Mouse (Mus musculus) kidney, embryonic 14.5 days (tissue): ENCODE measurements around the gene Rsph1. TPM values are rescaled to one million over a fixed set of nuclear protein-coding genes. Genes with fewer than 3 reads are reported as not detected.

Source experiments
- ATAC-seq: fragments of 200-750 bp; cut with Nextera tagmentation; 2 replicates; pipeline ENCODE4 v1.8.0; 2017; ENCODE audit warnings: moderate number of reproducible peaks, mild to moderate bottlenecking, moderate TSS enrichment, moderate library complexity; ENCODE audit not compliant: low FRiP score, low TSS enrichment
- H3K27ac ChIP-seq: fragments of 300-500 bp; sonication (generic); 2 replicates; pipeline ENCODE4 v1.5.1; 2014; ENCODE audit warnings: low read depth, mild to moderate bottlenecking, low read length, moderate library complexity, mixed read lengths
- H3K27me3 ChIP-seq: fragments of 300-500 bp; sonication (generic); 2 replicates; pipeline ENCODE4 v1.6.1; 2014; ENCODE audit warnings: mild to moderate bottlenecking, low read length; ENCODE audit not compliant: control insufficient read depth, insufficient read depth
- H3K36me3 ChIP-seq: fragments of 300-500 bp; sonication (generic); 2 replicates; pipeline ENCODE4 v1.6.1; 2014; ENCODE audit warnings: low read length, mixed read lengths; ENCODE audit not compliant: control insufficient read depth, insufficient read depth
- H3K4me1 ChIP-seq: fragments of 300-500 bp; sonication (generic); 2 replicates; pipeline ENCODE4 v1.6.1; 2014; ENCODE audit warnings: low read length, mixed read lengths; ENCODE audit not compliant: control insufficient read depth, insufficient read depth
- H3K4me2 ChIP-seq: fragments of 300-500 bp; sonication (generic); replicated peaks from 2 replicates; pipeline ENCODE4 v1.6.1; 2014; ENCODE audit warnings: low read depth, mild to moderate bottlenecking, low read length
- H3K4me3 ChIP-seq: fragments of 300-500 bp; sonication (generic); 2 replicates; pipeline ENCODE4 v1.5.1; 2014; ENCODE audit warnings: mild to moderate bottlenecking, low read length
- H3K9ac ChIP-seq: fragments of 300-500 bp; sonication (generic); 2 replicates; pipeline ENCODE4 v1.6.1; 2014; ENCODE audit warnings: low read depth, mild to moderate bottlenecking, low read length, moderate library complexity
- H3K9me3 ChIP-seq: fragments of 300-500 bp; sonication (generic); 2 replicates; pipeline ENCODE4 v1.6.1; 2016; ENCODE audit warnings: low read length; ENCODE audit not compliant: control insufficient read depth
- WGBS: fragments of 180-500 bp; shearing (Covaris S2); extraction: QIAGEN DNeasy Blood & Tissue Kit; methylation state at CpG from one replicate; pipeline ENCODE4 v1.1.7; 2014; 5-methylcytosine and 5-hydroxymethylcytosine counted together
- polyA plus RNA-seq: library from polyadenylated mRNA; unstranded; fragments of >200 nt; fragmentation: Nextera tagmentation; extraction: Ambion mirVana; gene quantifications from 2 replicates; pipeline ENCODE4 v1.2.1, GENCODE M21; 2014

Gene Rsph1
- polyA plus RNA-seq, 1 experiment from 2014 or later = 1.6 TPM

- Histone ChIP-seq H3K27me3 (no peaks in the 10 kb centered on the region), H3K4me1 (no peaks in the 10 kb centered on the region; the same call in 1 of the 2 replicates), H3K4me3 (no peak overlapping the region), H3K4me2 (no peak overlapping the region), H3K36me3 (no peaks in the 10 kb centered on the region), H3K9me3 (no peaks in the 10 kb centered on the region), H3K27ac (no peak overlapping the region), H3K9ac (no peak overlapping the region)
- no peak for ATAC-seq
- WGBS = 43% methylated on average over 5 of the region's 5 CpGs
These were observed 60.9 kb downstream of the Rsph1 start for GRCm38 (mm10) chr17:31216068-31216955.

- Histone ChIP-seq H3K27ac (no peak overlapping the region), H3K4me3 (no peak overlapping the region), H3K4me2 (no peak overlapping the region), H3K36me3 (no peaks in the 10 kb centered on the region), H3K27me3 (no peaks in the 10 kb centered on the region), H3K9ac (no peak overlapping the region), H3K9me3 (no peaks in the 10 kb centered on the region), H3K4me1 (no peaks in the 10 kb centered on the region; the same call in 1 of the 2 replicates)
- ATAC-seq = no peak
- 89% methylated on average over 6 of the region's 6 CpGs for WGBS
These were observed 65.3 kb downstream of the Rsph1 start for GRCm38 (mm10) chr17:31211881-31212280.

- H3K27ac ChIP-seq = no peak overlapping the region
- no peak overlapping the region for H3K4me2 ChIP-seq
- no peak overlapping the region for H3K4me3 ChIP-seq
- ATAC-seq = no peak
- H3K9ac ChIP-seq = no peak overlapping the region
- H3K9me3 ChIP-seq = no peaks in the 10 kb centered on the region
- no peaks in the 10 kb centered on the region for H3K4me1 ChIP-seq
- no peaks in the 10 kb centered on the region for H3K27me3 ChIP-seq
- WGBS = 90% methylated on average over 7 of the region's 7 CpGs
- H3K36me3 ChIP-seq = no peaks in the 10 kb centered on the region
These were observed 66.9 kb downstream of the Rsph1 start for GRCm38 (mm10) chr17:31210299-31210698.

GRCm38 (mm10) chr17:31209376-31209930 is 67.7 kb downstream of the Rsph1 start:
- H3K4me3 ChIP-seq = no peak overlapping the region
- H3K9me3 ChIP-seq = no peaks in the 10 kb centered on the region
- H3K9ac ChIP-seq = no peak overlapping the region
- ATAC-seq = no peak
- no peaks in the 10 kb centered on the region for H3K36me3 ChIP-seq
- no peaks in the 10 kb centered on the region for H3K4me1 ChIP-seq
- no peaks in the 10 kb centered on the region for H3K27me3 ChIP-seq
- no peak overlapping the region for H3K4me2 ChIP-seq
- WGBS = 89% methylated on average over 11 of the region's 11 CpGs
- H3K27ac ChIP-seq = no peak overlapping the region

GRCm38 (mm10) chr17:31208654-31209053 is 68.5 kb downstream of the Rsph1 start:
- no peak overlapping the region for H3K4me2 ChIP-seq
- ATAC-seq = no peak
- 72% methylated on average over 8 of the region's 8 CpGs for WGBS
- no peaks in the 10 kb centered on the region for H3K36me3 ChIP-seq
- no peak overlapping the region for H3K9ac ChIP-seq
- no peaks in the 10 kb centered on the region for H3K27me3 ChIP-seq
- no peak overlapping the region for H3K27ac ChIP-seq
- H3K4me3 ChIP-seq = no peak overlapping the region
- H3K9me3 ChIP-seq = no peaks in the 10 kb centered on the region
- no peaks in the 10 kb centered on the region for H3K4me1 ChIP-seq

GRCm38 (mm10) chr17:31207771-31208334 is 69.3 kb downstream of the Rsph1 start, which contains the start of gene Ubash3a:
Gene Ubash3a, plus strand, starts transcription at chr17:31207873.
- Histone ChIP-seq H3K27me3 (no peaks in the 10 kb centered on the region), H3K4me2 (no peak within 1 kb of the TSS), H3K27ac (no peak within 1 kb of the TSS), H3K36me3 (no peaks in the 10 kb centered on the region), H3K4me3 (no peak within 1 kb of the TSS), H3K9ac (no peak within 1 kb of the TSS), H3K9me3 (no peaks in the 10 kb centered on the region), H3K4me1 (no peaks in the 10 kb centered on the region)
- no peak for ATAC-seq
- whole genome bisulfite sequencing = 64% methylated on average over 12 of the region's 12 CpGs

Other genes starting within 250 kb of the Rsph1 start
- 4.0 and 5.4 TPM in 2 replicates for gene Abcg1, start 219.7 kb downstream of the Rsph1 start, polyA plus RNA-seq
- not detected in 2 replicates for gene Tff3, start 147.7 kb downstream of the Rsph1 start, polyA plus RNA-seq
- 0.61 and 1.2 TPM in 2 replicates for gene Tff2, start 133.1 kb downstream of the Rsph1 start, polyA plus RNA-seq
- gene Tff1, start 112.1 kb downstream of the Rsph1 start, polyA plus RNA-seq = not detected in 2 replicates
- not detected in 2 replicates for gene Tmprss3, start 78.4 kb downstream of the Rsph1 start, polyA plus RNA-seq
- gene Ubash3a, start 69.5 kb downstream of the Rsph1 start, polyA plus RNA-seq = 0.14 and 0.40 TPM in 2 replicates
- gene Slc37a1, start 9.4 kb upstream of the Rsph1 start, polyA plus RNA-seq = 3.0 and 3.3 TPM in 2 replicates
- gene Pde9a, start 108.8 kb upstream of the Rsph1 start, polyA plus RNA-seq = 30.8 and 37.6 TPM in 2 replicates
- 40.6 and 45.7 TPM in 2 replicates for gene Wdr4, start 242.6 kb upstream of the Rsph1 start, polyA plus RNA-seq
- 231 and 270 TPM in 2 replicates for gene Ndufv3, start 242.7 kb upstream of the Rsph1 start, polyA plus RNA-seq